Mouse (Mus musculus) embryonic fibroblast, embryonic 13.5 days (primary cell): Measurements from ENCODE around the gene Lztr1. TPM values are rescaled to one million over a fixed set of nuclear protein-coding genes. Genes with fewer than 3 reads are reported as not detected.
"Not testable (repeated sequence)": the region's sequence is repeated elsewhere in the genome, so short reads cannot be mapped to it uniquely, and the experiment has no call there.

Experiments
- H3K27ac ChIP-seq: 2 replicates; pipeline ENCODE4 v1.5.1; 2012; ENCODE audit warnings: low read length, control low read depth, inconsistent platforms; ENCODE audit not compliant: insufficient read depth
- H3K4me1 ChIP-seq: 2 replicates; pipeline ENCODE4 v1.6.1; 2011; ENCODE audit warnings: low read length; ENCODE audit not compliant: control insufficient read depth, insufficient read depth
- H3K4me3 ChIP-seq: 2 replicates; pipeline ENCODE4 v1.5.1; 2011; ENCODE audit warnings: mild to moderate bottlenecking, control low read depth, low read length; ENCODE audit not compliant: insufficient read depth
- CTCF ChIP-seq: IDR thresholded peaks from 2 replicates; pipeline ENCODE4 v1.5.1; 2011; ENCODE audit warnings: mild to moderate bottlenecking, control low read depth, low read length, moderate library complexity, borderline replicate concordance; ENCODE audit not compliant: insufficient read depth
- POLR2A ChIP-seq: IDR thresholded peaks from 2 replicates; pipeline ENCODE4 v1.6.1; 2011; ENCODE audit warnings: low read depth, mild to moderate bottlenecking, control low read depth, low read length, moderate library complexity
- polyA plus RNA-seq: library from polyadenylated mRNA; stranded (reverse); fragments of >200 nt; gene quantifications from 2 replicates; pipeline ENCODE4 v1.2.4, GENCODE M21; 2011; ENCODE audit warnings: low read depth; ENCODE audit not compliant: missing spikeins, insufficient read length

Lztr1 gene
- polyA plus RNA-seq, 1 experiment: 113 TPM

- Histone ChIP-seq H3K4me3 (no peak overlapping the region), H3K4me1 (peaks cover 4% of the 10 kb centered on the region; the same call in 1 of the 2 replicates), H3K27ac (no peak overlapping the region)
- TF ChIP-seq CTCF: no peak
- no peak for TF ChIP-seq POLR2A
Observed at GRCm38 (mm10) chr16:17507018-17507552, 1.4 kb upstream of the Lztr1 start.

GRCm38 (mm10) chr16:17508031-17508430 is 457 bp upstream of the Lztr1 start:
- H3K4me3 ChIP-seq: peak overlapping the region; percentile 79
- peak overlapping the region; percentile 96; the same call in 1 of the 2 replicates for H3K27ac ChIP-seq
- H3K4me1 ChIP-seq: not testable (repeated sequence)

GRCm38 (mm10) chr16:17509240-17509597 is 731 bp downstream of the Lztr1 start:
- Histone ChIP-seq H3K27ac (peak overlapping the region; percentile 96), H3K4me1 (peaks cover 4% of the 10 kb centered on the region; the same call in 1 of the 2 replicates), H3K4me3 (peak overlapping the region; percentile 79)
- TF ChIP-seq CTCF (no peak), POLR2A (0 out of 2 replicates have a peak, but pooled peaks have one; percentile 5)

GRCm38 (mm10) chr16:17510143-17510542 is 1.7 kb downstream of the Lztr1 start:
- TF ChIP-seq POLR2A (no peak), CTCF (no peak)
- no peak overlapping the region for H3K27ac ChIP-seq
- H3K4me1 ChIP-seq: peaks cover 4% of the 10 kb centered on the region; the same call in 1 of the 2 replicates
- peak overlapping the region; percentile 79 for H3K4me3 ChIP-seq

GRCm38 (mm10) chr16:17510686-17511085 is 2.2 kb downstream of the Lztr1 start:
- Histone ChIP-seq H3K4me3 (no peak overlapping the region), H3K27ac (no peak overlapping the region), H3K4me1 (peaks cover 4% of the 10 kb centered on the region; the same call in 1 of the 2 replicates)
- TF ChIP-seq CTCF (no peak), POLR2A (no peak)

GRCm38 (mm10) chr16:17511431-17511830 is 2.9 kb downstream of the Lztr1 start:
- Histone ChIP-seq H3K27ac (no peak overlapping the region), H3K4me3 (no peak overlapping the region)
- no peak for TF ChIP-seq POLR2A

GRCm38 (mm10) chr16:17518910-17519309 is 10.4 kb downstream of the Lztr1 start:
- no peak overlapping the region for H3K27ac ChIP-seq
- TF ChIP-seq CTCF: no peak
- TF ChIP-seq POLR2A: no peak
- no peaks in the 10 kb centered on the region for H3K4me1 ChIP-seq
- H3K4me3 ChIP-seq: no peak overlapping the region

More at GRCm38 (mm10) chr16:17511431-17511830, 2.9 kb downstream of the Lztr1 start:
- H3K4me1 ChIP-seq: peaks cover 4% of the 10 kb centered on the region; the same call in 1 of the 2 replicates

GRCm38 (mm10) chr16:17524156-17524555 is 15.7 kb downstream of the Lztr1 start:
- TF ChIP-seq CTCF (no peak), POLR2A (no peak)
- H3K4me3 ChIP-seq: no peak overlapping the region
- H3K27ac ChIP-seq: no peak overlapping the region
- no peaks in the 10 kb centered on the region for H3K4me1 ChIP-seq

GRCm38 (mm10) chr16:17525524-17525923 is 17.0 kb downstream of the Lztr1 start:
- H3K4me1 ChIP-seq: no peaks in the 10 kb centered on the region; the same call in 1 of the 2 replicates
- no peak overlapping the region for H3K27ac ChIP-seq
- H3K4me3 ChIP-seq: no peak overlapping the region
- no peak for TF ChIP-seq POLR2A

GRCm38 (mm10) chr16:17526223-17526622 is 17.7 kb downstream of the Lztr1 start:
- Histone ChIP-seq H3K27ac (no peak overlapping the region), H3K4me3 (no peak overlapping the region), H3K4me1 (no peaks in the 10 kb centered on the region; the same call in 1 of the 2 replicates)
- TF ChIP-seq CTCF (no peak), POLR2A (no peak)

- H3K4me1 ChIP-seq: peaks cover 4% of the 10 kb centered on the region; the same call in 1 of the 2 replicates
- H3K27ac ChIP-seq: no peak overlapping the region
- no peak overlapping the region for H3K4me3 ChIP-seq
- TF ChIP-seq CTCF: no peak
- peak; percentile 10; the same call in 1 of the 2 replicates for TF ChIP-seq POLR2A
Observed at GRCm38 (mm10) chr16:17527606-17528005, 19.1 kb downstream of the Lztr1 start.
